Mouse (Mus musculus) cerebellum, adult 11-12 months (tissue): ENCODE data around the gene Ms4a4c.
"Not testable (repeated sequence)": the region's sequence is repeated elsewhere in the genome, so short reads cannot be mapped to it uniquely, and the experiment has no call there.

Experiments used
- DNase-seq: peaks from one replicate; pipeline ENCODE4 v3.0.0; 2022

Gene Ms4a4c

DNA sequence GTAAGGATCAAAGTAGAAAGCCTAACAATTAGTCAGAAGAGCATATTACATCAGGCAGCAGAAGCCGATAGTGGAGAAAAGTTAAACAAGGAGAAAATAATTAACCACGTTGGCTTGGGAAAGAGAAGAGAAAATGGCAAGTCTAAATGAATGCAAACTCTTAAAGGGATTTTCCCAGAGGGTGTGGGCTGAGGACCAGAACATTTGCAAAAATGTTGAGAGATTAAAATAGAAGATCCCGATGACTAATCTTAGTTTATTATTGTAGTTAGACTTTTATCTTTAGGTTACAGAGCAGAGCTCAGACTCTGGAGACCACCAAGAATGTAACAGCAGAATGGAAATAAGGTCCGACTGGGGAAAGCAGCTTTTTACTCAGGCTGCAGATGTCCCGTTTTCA lies 61.9 kb downstream of the Ms4a4c start:
- DNase-seq: no peak

DNA sequence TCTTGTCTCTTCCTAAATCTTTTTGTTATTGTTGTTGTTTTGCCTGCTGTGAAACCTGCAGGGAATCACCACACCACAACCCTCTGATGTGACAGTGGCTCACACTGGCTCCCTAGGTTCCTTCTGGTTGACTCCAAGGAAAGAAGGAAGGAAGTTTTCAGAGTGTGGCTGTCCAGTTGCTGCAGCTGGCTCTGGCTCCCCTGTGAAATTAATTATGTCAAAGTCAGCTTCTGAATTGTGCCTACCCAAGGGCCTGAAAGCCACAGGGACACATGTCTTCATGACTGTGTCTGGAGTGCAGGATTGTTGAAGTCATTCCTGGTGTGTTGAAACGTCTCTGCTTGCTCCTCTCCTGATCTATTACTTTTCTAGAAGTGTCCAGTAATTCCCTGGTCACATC lies 63.8 kb downstream of the Ms4a4c start:
- not testable (repeated sequence) for DNase-seq

DNA sequence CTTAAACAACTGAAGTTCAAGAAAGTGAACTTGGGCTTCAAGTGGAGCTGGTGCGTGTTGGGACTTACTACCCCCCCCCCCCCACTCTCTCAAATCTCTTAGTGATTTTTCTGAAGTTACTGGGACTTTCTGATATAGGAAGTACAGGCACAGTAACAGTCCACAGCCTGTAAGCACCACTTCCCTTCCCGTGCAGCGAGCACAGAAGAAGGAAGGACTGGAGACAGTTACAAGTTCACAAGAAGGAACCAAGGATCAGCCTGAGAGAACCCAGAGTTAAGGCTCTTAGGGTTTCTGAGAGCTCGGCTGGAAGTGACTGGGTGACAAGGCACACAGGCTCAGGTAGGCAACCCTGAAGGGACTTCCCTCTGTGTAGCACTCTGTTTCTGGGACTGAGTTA lies 64.6 kb downstream of the Ms4a4c start, which contains the start of gene Ms4a6c:
Gene Ms4a6c (plus strand): TSS at position 152 of the 400 bp plus-strand sequence.
- not testable (repeated sequence) for DNase-seq
